Mouse (Mus musculus): Measurements from ENCODE around the gene Tssk6.

Tssk6 gene

DNA sequence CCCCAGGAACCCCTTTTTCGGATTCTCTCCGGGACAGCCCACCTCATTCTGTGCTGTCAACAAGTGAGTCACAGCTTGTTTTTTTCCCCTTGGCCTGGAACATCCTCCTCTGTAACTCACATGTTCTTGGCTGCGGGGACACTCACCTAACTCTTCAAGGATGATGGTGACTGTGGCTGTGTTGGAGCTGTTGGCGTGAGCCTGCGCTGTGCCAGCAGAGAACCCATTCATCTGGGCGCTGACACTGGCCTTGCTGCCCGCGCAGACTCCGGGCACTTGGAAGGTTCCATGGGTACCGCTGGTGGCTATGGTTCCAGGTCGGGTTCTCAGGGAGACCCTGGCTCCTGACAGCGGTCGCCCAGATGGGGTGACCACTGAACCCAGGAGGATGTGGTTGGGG, 17.8 kb upstream of the Tssk6 start:
- no peak for DNase-seq (ENCODE audit: low read depth, low spot score)

DNA sequence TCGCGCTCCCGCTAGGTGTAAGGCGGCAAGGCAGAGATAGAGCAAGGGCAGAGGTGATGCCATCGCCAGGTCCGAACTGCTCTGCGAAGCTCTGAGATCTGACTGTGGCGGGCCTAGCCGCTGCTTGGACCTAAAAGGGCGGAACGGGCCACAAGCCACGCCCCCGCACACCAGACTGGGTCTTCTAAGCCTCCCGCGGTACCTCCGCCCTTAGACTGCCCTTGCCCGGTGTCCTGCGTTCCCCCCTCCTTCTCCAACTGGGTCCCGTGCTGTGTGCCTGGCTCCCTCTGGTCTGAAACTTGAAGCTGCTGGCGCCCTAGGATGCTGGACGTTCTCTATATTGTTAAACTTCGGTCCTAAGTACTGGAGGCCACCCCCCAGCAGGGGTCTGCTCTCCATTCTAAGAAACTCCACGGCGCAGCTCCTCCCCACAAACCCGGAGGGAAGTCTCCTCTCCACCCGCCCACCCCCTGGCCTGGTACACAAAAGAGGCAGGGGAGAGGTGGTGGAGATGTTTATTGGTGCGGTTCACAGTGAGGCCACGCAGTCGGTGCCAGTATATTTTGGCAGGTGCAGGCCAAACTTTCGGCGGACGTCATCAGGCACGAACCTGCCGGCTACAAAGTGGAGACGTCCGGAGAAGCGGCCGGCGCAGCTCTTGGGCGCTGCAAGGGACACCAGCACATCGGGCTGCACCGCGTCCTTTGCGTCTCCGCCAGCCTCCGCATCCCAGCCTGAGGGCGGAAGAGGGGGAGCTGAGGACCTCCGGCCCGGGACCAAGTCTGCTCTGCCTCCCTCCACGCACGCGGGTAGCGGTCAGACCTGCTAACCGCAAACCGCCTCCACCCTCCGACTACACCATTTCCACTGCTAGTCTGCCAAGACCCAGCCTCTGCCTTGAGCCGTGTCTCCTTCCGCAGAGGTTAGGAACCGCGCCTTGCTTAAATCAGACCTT, 14.4 kb upstream of the Tssk6 start, which contains the start of gene Cilp2:
Gene Cilp2, minus strand, starts transcription at position 399 of the 955 bp plus-strand sequence.
- DNase-seq (ENCODE audit: low read depth, low spot score), result no peak

DNA sequence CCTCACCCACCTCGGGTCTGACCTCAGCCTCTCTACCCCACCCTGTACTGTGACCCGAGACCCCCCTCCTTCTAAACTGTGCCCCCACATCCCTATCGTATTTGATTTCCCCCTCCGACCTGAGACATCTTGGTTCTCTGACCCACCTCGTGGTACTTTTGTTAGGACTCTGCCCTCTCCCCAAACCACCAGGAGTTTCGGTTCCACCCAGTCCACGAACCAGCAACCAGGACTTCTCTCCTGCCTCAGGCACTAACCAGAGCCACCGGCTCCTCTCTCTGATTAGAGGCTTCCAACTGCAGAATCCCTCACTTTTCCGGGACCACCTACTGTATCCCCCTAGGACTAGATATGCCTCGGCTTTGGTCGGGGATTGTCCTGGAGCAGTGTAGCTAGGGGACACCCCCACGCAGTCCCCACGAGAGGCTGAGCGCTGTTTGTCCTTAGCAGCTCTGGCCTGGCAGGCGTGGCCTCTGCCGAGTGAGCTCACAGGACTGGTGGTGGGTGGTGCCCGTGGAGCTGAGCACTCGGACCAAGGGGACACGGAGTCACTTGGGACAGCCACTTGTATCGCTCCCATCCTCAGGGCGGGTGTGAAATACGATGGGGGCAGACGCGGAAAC, 13.6 kb upstream of the Tssk6 start:
- no peak for DNase-seq (ENCODE audit: low read depth, low spot score)

DNA sequence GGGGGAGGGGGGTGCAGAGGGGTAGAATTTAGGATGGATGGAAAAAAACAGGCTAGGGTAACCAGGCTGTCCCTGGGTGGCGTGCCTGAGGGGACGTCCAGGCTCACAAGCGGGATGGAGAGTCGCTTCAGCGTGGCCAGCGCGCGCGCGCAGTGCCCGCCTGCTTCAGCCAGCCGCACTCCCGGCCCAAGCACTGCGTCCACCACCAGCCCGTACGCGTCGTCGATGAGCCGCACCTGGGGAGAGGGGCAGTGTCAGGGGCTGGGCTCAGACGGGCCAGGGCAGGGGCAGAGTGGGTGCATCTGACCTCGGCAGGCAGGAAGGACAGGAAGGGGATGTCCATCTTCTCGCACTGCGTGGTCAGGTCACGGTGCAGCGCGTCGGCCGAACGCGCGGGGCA, 13.1 kb upstream of the Tssk6 start:
- no peak for DNase-seq (ENCODE audit: low read depth, low spot score)

DNA sequence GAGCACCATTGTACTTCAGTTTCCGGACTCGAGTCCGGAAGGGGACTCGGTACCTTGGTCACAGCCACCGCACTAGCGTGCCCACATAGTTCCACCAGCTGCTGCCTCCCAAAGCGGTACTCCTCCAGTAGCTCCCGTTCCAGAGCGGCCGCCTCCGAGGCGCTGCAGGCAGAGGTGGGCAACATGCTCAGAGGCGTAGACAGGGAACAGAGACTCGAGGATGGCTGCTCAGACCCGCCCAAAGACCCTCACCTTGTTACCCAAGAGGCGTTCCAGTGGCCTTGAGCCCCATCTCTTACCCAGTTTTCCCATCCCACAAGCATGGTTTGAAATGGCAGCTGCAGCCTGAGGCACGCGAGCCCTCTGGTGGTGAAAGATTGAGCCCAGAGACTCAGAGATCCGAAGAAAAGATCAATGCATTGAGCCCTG, 11.2 kb upstream of the Tssk6 start:
- DNase-seq (ENCODE audit: low read depth, low spot score), result no peak

GRCm38 (mm10) chr8:69893863-69894262, 8.1 kb upstream of the Tssk6 start:
- DNase-seq (ENCODE audit: low read depth, low spot score), result no peak

DNA sequence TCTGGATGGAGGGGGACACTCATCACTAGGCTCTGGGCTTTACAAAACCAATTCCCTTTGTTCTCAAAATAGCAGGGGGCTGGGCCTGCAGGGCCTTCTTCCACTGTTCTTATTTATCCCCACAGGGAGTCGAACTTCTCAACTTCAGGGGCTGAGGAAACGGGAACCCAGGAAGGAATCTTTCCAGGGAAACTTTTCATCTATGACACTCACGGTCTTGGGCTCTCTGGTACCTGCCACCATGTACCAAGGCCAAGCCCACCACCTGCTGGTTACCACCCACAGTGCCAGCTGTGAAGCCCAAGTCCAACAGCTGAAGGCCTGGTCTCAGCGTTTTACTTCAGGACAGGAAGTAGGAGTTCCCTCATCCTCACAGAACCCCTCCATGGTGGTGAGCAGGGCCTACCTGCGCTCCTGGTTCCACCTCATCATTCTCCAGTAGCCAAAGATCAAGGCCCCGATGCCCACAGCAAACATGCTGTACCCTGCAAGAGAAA, 7.1 kb upstream of the Tssk6 start:
- no peak for DNase-seq (ENCODE audit: low read depth, low spot score)

- DNase-seq (ENCODE audit: low read depth, low spot score), result no peak
These were observed 6.1 kb upstream of the Tssk6 start for GRCm38 (mm10) chr8:69895772-69896451.

DNA sequence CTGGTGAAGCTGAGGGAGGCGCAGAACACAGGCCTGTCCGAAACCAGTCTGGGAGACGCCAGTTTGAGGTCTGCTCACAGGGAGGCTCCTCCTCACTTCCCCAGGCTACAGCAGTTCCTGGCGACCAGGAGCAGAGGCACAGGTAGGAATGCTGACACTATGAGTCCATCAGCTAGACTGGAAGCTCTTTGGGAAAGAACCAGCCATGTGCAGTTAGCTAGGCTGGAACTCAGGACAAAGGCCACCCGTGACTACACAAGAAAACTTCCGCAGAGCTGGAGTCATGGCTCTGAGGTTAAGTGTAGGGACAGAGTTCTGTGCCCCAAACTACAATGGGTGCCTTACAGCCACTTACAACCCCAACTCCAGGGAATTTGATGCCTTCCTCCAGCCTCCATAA, 4.1 kb upstream of the Tssk6 start:
- DNase-seq (ENCODE audit: low read depth, low spot score), result no peak

GRCm38 (mm10) chr8:69899876-69900275, 2.1 kb upstream of the Tssk6 start:
- DNase-seq (ENCODE audit: low read depth, low spot score), result no peak

DNA sequence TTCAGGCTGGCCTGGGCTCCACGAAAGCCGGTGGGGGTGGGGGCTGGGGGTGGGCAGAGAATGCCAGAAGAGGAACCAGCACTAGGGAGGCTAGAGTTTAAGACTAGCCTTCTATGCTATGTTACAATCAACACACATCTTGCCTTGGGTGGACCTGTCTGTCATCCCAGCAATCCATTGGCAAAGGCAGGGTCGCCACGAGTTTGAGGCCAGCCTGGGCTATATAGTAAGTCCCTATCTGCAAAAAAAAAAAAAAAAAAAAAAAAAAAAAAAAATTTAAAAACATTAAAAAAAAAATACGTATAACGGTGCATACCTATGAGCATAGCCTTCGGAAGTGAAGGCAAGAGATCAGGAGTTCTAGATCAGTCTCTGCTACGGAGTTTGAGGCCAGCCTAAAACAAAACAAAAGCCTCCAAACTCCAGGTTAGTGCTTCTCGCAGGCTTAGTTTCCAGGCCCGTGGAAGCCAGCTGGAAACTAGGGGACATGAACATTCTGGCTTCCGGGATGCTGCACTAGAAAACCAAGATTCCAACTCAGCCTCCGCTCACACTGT, 1.0 kb upstream of the Tssk6 start:
- DNase-seq (ENCODE audit: low read depth, low spot score), result no peak

- peak; percentile 92 for DNase-seq (ENCODE audit: low read depth, low spot score)
These were observed 361 bp upstream of the Tssk6 start for GRCm38 (mm10) chr8:69901484-69902162.

- DNase-seq (ENCODE audit: low read depth, low spot score), result peak; percentile 97
These were observed 1.1 kb downstream of the Tssk6 start for GRCm38 (mm10) chr8:69903063-69903542.

DNA sequence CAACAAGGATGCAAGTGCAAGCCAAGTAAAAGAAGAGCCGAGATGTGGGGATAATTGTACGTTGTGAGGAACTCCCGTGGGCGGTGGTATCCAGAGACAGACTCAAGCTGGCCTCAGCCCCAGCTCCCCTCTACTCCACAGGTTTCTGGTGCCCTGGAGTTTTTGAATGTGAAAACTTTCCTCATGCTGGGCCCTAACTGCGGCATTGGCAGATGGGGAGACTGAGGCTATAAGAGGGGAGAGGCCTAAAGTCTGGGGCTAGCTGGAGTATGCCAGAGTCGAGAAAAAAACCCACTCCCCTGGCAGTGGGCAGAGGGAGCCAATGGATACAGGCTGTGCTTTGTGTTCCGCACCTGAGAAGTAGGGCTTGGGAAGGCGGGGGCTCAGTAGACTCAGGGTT, 2.1 kb downstream of the Tssk6 start:
- DNase-seq (ENCODE audit: low read depth, low spot score), result no peak

DNA sequence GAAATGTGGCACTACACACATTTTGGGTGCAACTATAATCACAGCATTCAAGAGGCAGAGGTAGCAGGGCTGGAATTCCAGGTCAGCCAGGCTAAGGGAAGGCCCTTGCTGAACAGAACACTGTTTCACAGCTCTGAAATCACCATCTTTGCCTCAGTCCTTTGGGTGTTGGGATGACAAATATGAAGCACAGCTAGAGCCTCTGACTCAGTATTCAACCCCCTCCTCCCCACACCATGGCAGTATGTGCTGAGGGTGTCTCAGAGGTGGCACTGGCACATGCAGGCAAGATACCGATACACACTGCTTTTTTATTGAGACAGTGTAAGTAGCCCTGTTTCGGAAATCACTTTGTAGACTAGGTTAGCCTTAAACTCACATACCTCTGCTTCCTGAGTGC, 4.3 kb downstream of the Tssk6 start:
- no peak for DNase-seq (ENCODE audit: low read depth, low spot score)

DNA sequence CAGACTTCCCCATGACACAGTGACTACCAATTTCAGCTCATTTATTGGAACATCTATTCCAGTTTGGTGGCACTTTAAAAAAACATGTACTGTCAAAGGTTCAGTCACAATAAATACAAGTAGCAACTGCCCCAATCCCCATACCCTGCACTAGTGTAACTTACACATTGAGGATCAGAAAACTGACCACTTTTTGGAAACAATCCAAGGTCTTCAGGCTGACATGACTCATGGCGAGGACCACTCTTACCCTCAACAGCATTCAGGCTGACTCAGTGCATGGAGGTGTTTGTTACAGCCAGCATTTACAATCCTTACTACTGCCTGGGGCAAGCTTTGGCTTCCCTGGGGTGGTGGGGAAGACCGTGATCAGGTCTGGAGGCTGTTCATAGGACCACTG, 5.1 kb downstream of the Tssk6 start:
- no peak for DNase-seq (ENCODE audit: low read depth, low spot score)

GRCm38 (mm10) chr8:69911917-69912316, 9.9 kb downstream of the Tssk6 start:
- no peak for DNase-seq (ENCODE audit: low read depth, low spot score)

DNA sequence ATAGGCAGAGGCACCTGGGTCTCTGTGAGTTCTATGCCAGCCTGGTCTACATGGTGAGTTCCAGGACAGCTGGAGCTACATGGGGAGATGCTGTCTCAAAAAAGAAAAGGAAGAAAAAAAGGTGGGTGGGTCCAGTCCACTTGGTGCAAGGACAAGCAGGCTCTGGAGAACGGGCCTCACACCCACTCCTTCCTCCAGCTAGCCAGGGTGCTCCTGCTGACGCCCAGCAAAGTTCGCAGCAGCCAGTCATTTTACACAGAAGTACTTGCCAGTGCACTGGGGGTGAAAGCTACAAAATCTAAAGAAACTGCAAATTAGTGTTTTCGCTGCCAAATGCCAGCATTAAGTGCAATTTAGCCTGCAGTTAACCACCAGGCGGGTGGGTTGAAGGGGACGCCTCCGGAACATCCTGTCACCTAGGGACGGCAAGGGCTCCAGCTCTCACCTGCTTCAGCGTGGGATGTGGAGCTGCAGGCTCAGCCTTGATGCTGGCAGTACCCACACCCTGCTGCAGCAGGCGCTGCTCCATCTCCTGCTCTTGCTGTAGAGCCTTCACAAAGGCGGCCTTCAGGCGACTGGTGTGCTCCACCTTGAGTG, 10.6 kb downstream of the Tssk6 start:
- DNase-seq (ENCODE audit: low read depth, low spot score), result no peak

- DNase-seq (ENCODE audit: low read depth, low spot score), result no peak
These were observed 12.5 kb downstream of the Tssk6 start for GRCm38 (mm10) chr8:69914526-69914925.

DNA sequence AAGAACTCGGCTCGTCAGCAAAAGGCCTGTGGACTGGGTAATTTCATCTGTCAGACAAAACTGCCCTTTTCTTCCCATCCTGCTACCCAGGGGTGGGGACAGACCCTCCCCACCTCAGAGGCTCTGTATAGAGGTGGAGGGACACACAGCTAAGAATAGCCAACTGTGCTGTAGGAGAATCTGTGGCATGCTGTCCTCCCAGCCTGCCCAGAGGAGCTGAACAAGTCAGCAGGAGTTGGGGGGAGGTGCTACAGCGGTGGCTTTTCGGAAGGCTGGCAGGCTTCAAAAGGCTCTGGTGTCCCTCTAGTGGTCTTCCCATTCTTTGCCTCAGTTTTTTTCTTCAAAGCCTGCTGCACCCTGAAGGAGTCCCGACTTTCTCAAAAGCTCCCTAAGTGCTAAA, 13.8 kb downstream of the Tssk6 start:
- DNase-seq (ENCODE audit: low read depth, low spot score), result no peak

DNA sequence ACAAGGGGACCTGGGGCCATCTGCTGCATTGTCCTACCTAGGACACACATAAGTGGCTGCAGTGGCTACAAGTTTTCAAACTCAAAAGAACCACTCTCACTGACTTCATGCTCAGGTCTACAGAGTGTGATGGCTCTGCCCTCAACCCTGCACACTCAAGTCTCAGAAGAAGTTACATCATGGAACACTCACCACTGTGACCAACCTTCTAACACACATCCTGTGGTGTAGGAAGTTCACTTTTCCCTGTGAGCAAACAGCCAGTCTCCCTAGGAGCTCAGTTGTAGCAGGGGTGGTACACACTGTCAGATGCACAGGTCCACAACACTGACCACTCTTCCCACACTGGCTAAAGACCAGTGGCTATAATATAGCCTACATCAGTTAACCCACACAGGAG, 16.5 kb downstream of the Tssk6 start:
- no peak for DNase-seq (ENCODE audit: low read depth, low spot score)

Data from retina, adult 2 months (tissue).